In the genomic region with DNA sequence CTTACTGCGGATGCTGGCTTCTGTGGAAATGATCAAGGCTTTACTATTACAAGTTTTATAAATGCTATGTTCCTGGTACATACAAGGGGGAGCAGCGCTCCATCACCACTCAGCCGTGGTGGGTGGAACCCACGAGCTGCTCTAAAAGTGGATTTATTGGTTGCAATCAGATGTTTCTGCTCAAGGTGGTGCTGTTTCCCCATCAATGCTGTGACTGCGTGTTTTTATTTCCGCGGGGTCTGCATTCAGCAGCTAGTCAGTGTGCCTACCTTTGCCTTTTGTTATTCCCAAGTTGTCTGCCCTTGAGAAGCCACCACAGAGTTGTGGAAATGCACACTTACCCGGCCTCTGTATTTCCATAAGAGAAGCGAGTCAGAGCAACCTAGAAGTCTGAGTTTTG, we compare ENCODE assay signal across 8 mouse cellular contexts.
A peak's percentile ranks its signal among the peaks of the same experiment; 100 is the strongest.
DNase-seq lines count a peak whose midpoint lies in the region; ATAC-seq and TF ChIP-seq lines count a peak whose summit lies in the region.

No protein-coding gene starts in this region.

- TF ChIP-seq CTCF in spleen, adult 2 months (IDR thresholded peaks at IDR 0.05; ENCODE audit: extremely low read depth, insufficient read depth, insufficient read length, insufficient replicate concordance), result peak; percentile 59; the same call in 1 of the 2 replicates
- peak; percentile 86 for TF ChIP-seq CTCF in kidney, postnatal 0 days (IDR thresholded peaks at IDR 0.05; ENCODE audit: low read depth)
- TF ChIP-seq CTCF in liver, postnatal 0 days (IDR thresholded peaks at IDR 0.05; ENCODE audit: low read depth), result peak; percentile 74

- H3K4me2 ChIP-seq in kidney, postnatal 0 days (ENCODE audit: low read length), result peak overlapping the region; percentile 27; the same call in 1 of the 2 replicates
- no peak overlapping the region for H3K4me2 ChIP-seq in liver, postnatal 0 days (ENCODE audit: low read depth, low read length)

- TF ChIP-seq EP300 in liver, postnatal 0 days (IDR thresholded peaks at IDR 0.05; ENCODE audit: low read depth), result no peak

- DNase-seq in spleen, adult 2 months (ENCODE audit: low read depth in 1 of 2, low spot score in 2 of 2), result peak in 1 of 2 experiments; percentile 9
- DNase-seq in spleen, postnatal 4 days (ENCODE audit: low spot score in 2 of 2), result no peak
- peak; percentile 36 to 71 for DNase-seq in cerebellum, postnatal 4 days (ENCODE audit: low spot score in 2 of 2)
- DNase-seq in heart, embryonic 10.5 days (ENCODE audit: low spot score), result no peak
- DNase-seq in kidney, postnatal 0 days (ENCODE audit: low spot score), result peak; percentile 87
- peak; percentile 46 for DNase-seq in liver, postnatal 0 days
- no peak for DNase-seq in urinary bladder, postnatal 10 days (ENCODE audit: low spot score)

- peak; percentile 24; the same call in 1 of the 2 replicates for ATAC-seq in kidney, postnatal 0 days (replicated peaks; ENCODE audit: low FRiP score, low read depth)
- ATAC-seq in liver, postnatal 0 days, result no peak
- ATAC-seq in neutrophil, adult 5-6 weeks (ENCODE audit: extremely low read depth, insufficient number of reproducible peaks, low FRiP score, poor library complexity, severe bottlenecking), result 0 out of 2 replicates have a peak, but pooled peaks have one; percentile 19

- no peaks in the 10 kb centered on the region for H3K27me3 ChIP-seq in spleen, adult 2 months (ENCODE audit: control insufficient read depth, insufficient read depth, low read length)
- 0 out of 2 replicates have a peak, but pooled peaks cover 7% of the 10 kb centered on the region for H3K27me3 ChIP-seq in heart, embryonic 10.5 days (ENCODE audit: insufficient read depth, poor library complexity, severe bottlenecking)
- H3K27me3 ChIP-seq in kidney, postnatal 0 days (ENCODE audit: insufficient read depth, low read length), result no peaks in the 10 kb centered on the region
- no peaks in the 10 kb centered on the region for H3K27me3 ChIP-seq in liver, postnatal 0 days (ENCODE audit: insufficient read depth, low read length)

- 35% methylated on average over 9 of the region's 9 CpGs for WGBS in spleen, adult 2 months
- 27% methylated on average over 9 of the region's 9 CpGs for WGBS in heart, embryonic 10.5 days
- 19% methylated on average over 9 of the region's 9 CpGs for WGBS in kidney, postnatal 0 days
- 30% methylated on average over 9 of the region's 9 CpGs for WGBS in liver, postnatal 0 days (ENCODE audit: insufficient replicate concordance)

- no peak for TF ChIP-seq POLR2A in spleen, adult 2 months (IDR thresholded peaks at IDR 0.05; ENCODE audit: low read depth, low read length)

- H3K4me1 ChIP-seq in spleen, adult 2 months (ENCODE audit: control insufficient read depth, insufficient read depth, insufficient read length), result no peaks in the 10 kb centered on the region
- peaks cover 44% of the 10 kb centered on the region for H3K4me1 ChIP-seq in heart, embryonic 10.5 days
- H3K4me1 ChIP-seq in kidney, postnatal 0 days (replicated peaks; ENCODE audit: insufficient read depth, low read length), result peaks cover 22% of the 10 kb centered on the region
- H3K4me1 ChIP-seq in liver, postnatal 0 days (ENCODE audit: insufficient read depth), result no peaks in the 10 kb centered on the region

- H3K36me3 ChIP-seq in spleen, adult 2 months (ENCODE audit: control insufficient read depth, insufficient read depth, low read length), result peaks cover 2% of the 10 kb centered on the region; the same call in 1 of the 2 replicates
- no peaks in the 10 kb centered on the region for H3K36me3 ChIP-seq in heart, embryonic 10.5 days
- no peaks in the 10 kb centered on the region for H3K36me3 ChIP-seq in kidney, postnatal 0 days (ENCODE audit: insufficient read depth, low read length)
- H3K36me3 ChIP-seq in liver, postnatal 0 days (replicated peaks; ENCODE audit: insufficient read depth, low read length), result peaks cover 4% of the 10 kb centered on the region; the same call in 1 of the 2 replicates

- no peak overlapping the region for H3K27ac ChIP-seq in spleen, adult 2 months (ENCODE audit: insufficient read depth, low read length)
- peak overlapping the region; percentile 69; the same call in 1 of the 2 replicates for H3K27ac ChIP-seq in heart, embryonic 10.5 days
- H3K27ac ChIP-seq in kidney, postnatal 0 days, result no peak overlapping the region
- H3K27ac ChIP-seq in liver, postnatal 0 days (ENCODE audit: low read depth), result no peak overlapping the region

- H3K9me3 ChIP-seq in heart, embryonic 10.5 days, result no peaks in the 10 kb centered on the region
- H3K9me3 ChIP-seq in kidney, postnatal 0 days (replicated peaks; ENCODE audit: low read length), result no peaks in the 10 kb centered on the region
- H3K9me3 ChIP-seq in liver, postnatal 0 days (ENCODE audit: low read length), result no peaks in the 10 kb centered on the region

- H3K9ac ChIP-seq in kidney, postnatal 0 days (ENCODE audit: low read depth, low read length), result no peak overlapping the region
- H3K9ac ChIP-seq in liver, postnatal 0 days (replicated peaks), result no peak overlapping the region

- H3K4me3 ChIP-seq in spleen, adult 2 months (ENCODE audit: extremely low read depth, insufficient read depth, insufficient read length), result no peak overlapping the region
- no peak overlapping the region for H3K4me3 ChIP-seq in heart, embryonic 10.5 days
- no peak overlapping the region for H3K4me3 ChIP-seq in kidney, postnatal 0 days (replicated peaks; ENCODE audit: low read depth, low read length)
- H3K4me3 ChIP-seq in liver, postnatal 0 days (ENCODE audit: low read depth, low read length), result no peak overlapping the region

Comparison
In these comparisons a context has a peak if more than half of its experiments do, and no peak if none do; other contexts are left out.
1. DNase-seq: peak in cerebellum, postnatal 4 days (2 of 2), kidney, postnatal 0 days (single experiment) and liver, postnatal 0 days (single experiment); none in spleen, postnatal 4 days (0 of 2), heart, embryonic 10.5 days (single experiment) and urinary bladder, postnatal 10 days (single experiment).
2. Peak in every context shown above with its lines, with median percentiles within 50 percentile points of each other: CTCF ChIP-seq.